Mouse (Mus musculus) E14TG2a.4 (cell line): ENCODE data around the gene Ube2f.

Experiments
- CTCF ChIP-seq: conservative IDR thresholded peaks from 2 replicates; pipeline ENCODE4 v1.5.1; 2014; ENCODE audit warnings: low read length
- NANOG ChIP-seq: IDR thresholded peaks from 2 replicates; pipeline ENCODE4 v1.6.1; 2014; ENCODE audit warnings: borderline replicate concordance, low read length, mixed read lengths
- POU5F1 ChIP-seq: IDR thresholded peaks from 2 replicates; pipeline ENCODE4 v1.6.1; 2014; ENCODE audit warnings: low read length, borderline replicate concordance

GRCm38 (mm10) chr1:91215981-91216380 lies 34.1 kb upstream of the Ube2f start:
- TF ChIP-seq CTCF (no peak), POU5F1 (no peak), NANOG (no peak)
